Mouse (Mus musculus): ENCODE results near the gene Sbk2.

Sbk2 gene

GRCm38 (mm10) chr7:4953815-4954445 is 10.3 kb downstream of the Sbk2 start:
- DNase-seq (ENCODE audit: low read depth, low spot score): no peak

GRCm38 (mm10) chr7:4950561-4951342 is 13.5 kb downstream of the Sbk2 start:
- DNase-seq (ENCODE audit: low read depth, low spot score): no peak

GRCm38 (mm10) chr7:4948386-4948785 is 15.8 kb downstream of the Sbk2 start:
- DNase-seq (ENCODE audit: low read depth, low spot score): no peak

- DNase-seq (ENCODE audit: low read depth, low spot score): no peak
These were observed 16.4 kb downstream of the Sbk2 start for GRCm38 (mm10) chr7:4947855-4948254.

- DNase-seq (ENCODE audit: low read depth, low spot score): peak; percentile 93
These were observed 20.9 kb downstream of the Sbk2 start for GRCm38 (mm10) chr7:4943223-4943815.

GRCm38 (mm10) chr7:4942673-4943072 is 21.5 kb downstream of the Sbk2 start:
- no peak for DNase-seq (ENCODE audit: low read depth, low spot score)

GRCm38 (mm10) chr7:4940068-4940479 is 24.1 kb downstream of the Sbk2 start:
- peak; percentile 88 for DNase-seq (ENCODE audit: low read depth, low spot score)

- peak; percentile 75 for DNase-seq (ENCODE audit: low read depth, low spot score)
These were observed 25.8 kb downstream of the Sbk2 start for GRCm38 (mm10) chr7:4938456-4938855.

- DNase-seq (ENCODE audit: low read depth, low spot score): no peak
These were observed 26.8 kb downstream of the Sbk2 start for GRCm38 (mm10) chr7:4937392-4937791.

GRCm38 (mm10) chr7:4936832-4937231 is 27.4 kb downstream of the Sbk2 start:
- DNase-seq (ENCODE audit: low read depth, low spot score): no peak

- DNase-seq (ENCODE audit: low read depth, low spot score): no peak
These were observed 29.9 kb downstream of the Sbk2 start for GRCm38 (mm10) chr7:4934160-4934914.

GRCm38 (mm10) chr7:4933103-4933502 is 31.1 kb downstream of the Sbk2 start:
- DNase-seq (ENCODE audit: low read depth, low spot score): no peak

- DNase-seq (ENCODE audit: low read depth, low spot score): no peak
These were observed 35.9 kb downstream of the Sbk2 start for GRCm38 (mm10) chr7:4928323-4928722.

- no peak for DNase-seq (ENCODE audit: low read depth, low spot score)
These were observed 36.5 kb downstream of the Sbk2 start for GRCm38 (mm10) chr7:4927711-4928110.

GRCm38 (mm10) chr7:4926849-4927248 is 37.4 kb downstream of the Sbk2 start:
- no peak for DNase-seq (ENCODE audit: low read depth, low spot score)

- DNase-seq (ENCODE audit: low read depth, low spot score): no peak
These were observed 38.5 kb downstream of the Sbk2 start, which contains the start of gene Ssc5d for GRCm38 (mm10) chr7:4925441-4926381. Ssc5d (plus strand) TSS chr7:4925785.

- DNase-seq (ENCODE audit: low read depth, low spot score): no peak
These were observed 39.3 kb downstream of the Sbk2 start for GRCm38 (mm10) chr7:4924891-4925301.

GRCm38 (mm10) chr7:4924483-4924882 is 39.7 kb downstream of the Sbk2 start:
- DNase-seq (ENCODE audit: low read depth, low spot score): no peak

- DNase-seq (ENCODE audit: low read depth, low spot score): no peak
These were observed 40.4 kb downstream of the Sbk2 start for GRCm38 (mm10) chr7:4923586-4924364.

- no peak for DNase-seq (ENCODE audit: low read depth, low spot score)
These were observed 41.2 kb downstream of the Sbk2 start for GRCm38 (mm10) chr7:4922931-4923565.
